Mouse (Mus musculus) liver, postnatal 0 days (tissue): ENCODE measurements around the gene Gdap1l1. TPM values are rescaled to one million over a fixed set of nuclear protein-coding genes. Genes with fewer than 3 reads are reported as not detected.

Experiments used
- ATAC-seq: fragments of 200-750 bp; cut with Nextera tagmentation; 2 replicates; pipeline ENCODE4 v1.8.0; 2017; ENCODE audit warnings: mild to moderate bottlenecking, moderate library complexity
- DNase-seq: peaks from one replicate; pipeline ENCODE4 v3.0.0-alpha.2; 2016
- H3K27ac ChIP-seq: fragments of 300-500 bp; sonication (generic); 2 replicates; pipeline ENCODE4 v1.5.1; 2014; ENCODE audit warnings: antibody characterized with exemption, moderate library complexity, mild to moderate bottlenecking, low read depth
- H3K27me3 ChIP-seq: fragments of 300-500 bp; sonication (generic); 2 replicates; pipeline ENCODE4 v1.6.1; 2014; ENCODE audit warnings: low read length, control low read depth, mixed read lengths; ENCODE audit not compliant: insufficient read depth
- H3K36me3 ChIP-seq: fragments of 300-500 bp; sonication (generic); replicated peaks from 2 replicates; pipeline ENCODE4 v1.6.1; 2014; ENCODE audit warnings: mild to moderate bottlenecking, control low read depth, low read length, moderate library complexity, mixed read lengths; ENCODE audit not compliant: insufficient read depth
- H3K4me1 ChIP-seq: fragments of 300-500 bp; sonication (generic); 2 replicates; pipeline ENCODE4 v1.6.1; 2014; ENCODE audit warnings: antibody characterized with exemption, mild to moderate bottlenecking, control low read depth; ENCODE audit not compliant: insufficient read depth
- H3K4me2 ChIP-seq: fragments of 300-500 bp; sonication (generic); 2 replicates; pipeline ENCODE4 v1.6.1; 2014; ENCODE audit warnings: low read depth, mild to moderate bottlenecking, low read length, moderate library complexity, mixed read lengths
- H3K4me3 ChIP-seq: fragments of 300-500 bp; sonication (generic); 2 replicates; pipeline ENCODE4 v1.5.1; 2014; ENCODE audit warnings: low read depth, low read length
- H3K9ac ChIP-seq: fragments of 300-500 bp; sonication (generic); replicated peaks from 2 replicates; pipeline ENCODE4 v1.6.1; 2014; ENCODE audit warnings: mild to moderate bottlenecking, moderate library complexity
- H3K9me3 ChIP-seq: fragments of 300-500 bp; sonication (generic); 2 replicates; pipeline ENCODE4 v1.6.1; 2016; ENCODE audit warnings: mild to moderate bottlenecking, control low read depth, low read length, mixed read lengths
- CTCF ChIP-seq: sonication (generic); IDR thresholded peaks from 2 replicates; pipeline ENCODE4 v1.5.1; 2016; ENCODE audit warnings: antibody characterized with exemption, low read depth
- EP300 ChIP-seq: IDR thresholded peaks from 2 replicates; pipeline ENCODE4 v1.6.1; 2016; ENCODE audit warnings: antibody characterized with exemption, low read depth, mild to moderate bottlenecking
- WGBS: fragments of 180-500 bp; shearing (Covaris S2); extraction: QIAGEN DNeasy Blood & Tissue Kit; methylation state at CpG from one replicate; pipeline ENCODE4 v1.1.7; 2014; ENCODE audit not compliant: insufficient replicate concordance; 5-methylcytosine and 5-hydroxymethylcytosine counted together
- polyA plus RNA-seq: library from polyadenylated mRNA; unstranded; fragments of >200 nt; fragmentation: Nextera tagmentation; extraction: Ambion mirVana; gene quantifications from 2 replicates; pipeline ENCODE4 v1.2.1, GENCODE M21; 2015

Gene Gdap1l1
- polyA plus RNA-seq, 1 experiment from 2014 or later, result not detected

- ATAC-seq (no peak), DNase-seq (no peak)
- no peak for TF ChIP-seq CTCF
- TF ChIP-seq EP300, result no peak
- no peak overlapping the region for H3K9ac ChIP-seq
- no peaks in the 10 kb centered on the region for H3K36me3 ChIP-seq
- H3K9me3 ChIP-seq, result no peaks in the 10 kb centered on the region
- H3K4me2 ChIP-seq, result no peak overlapping the region
- no peaks in the 10 kb centered on the region for H3K27me3 ChIP-seq
- H3K4me1 ChIP-seq, result no peaks in the 10 kb centered on the region
- no peak overlapping the region for H3K4me3 ChIP-seq
- 70% methylated on average over 12 of the region's 12 CpGs for WGBS
- H3K27ac ChIP-seq, result no peak overlapping the region
These were observed 9.1 kb downstream of the Gdap1l1 start for GRCm38 (mm10) chr2:163447375-163447774.

GRCm38 (mm10) chr2:163449276-163449675 lies 11.0 kb downstream of the Gdap1l1 start:
- TF ChIP-seq CTCF, result no peak
- ATAC-seq (no peak), DNase-seq (no peak)
- H3K27ac ChIP-seq, result no peak overlapping the region
- H3K27me3 ChIP-seq, result no peaks in the 10 kb centered on the region
- 37% methylated on average over 3 of the region's 3 CpGs for WGBS
- H3K4me3 ChIP-seq, result no peak overlapping the region
- no peak overlapping the region for H3K4me2 ChIP-seq
- H3K36me3 ChIP-seq, result no peaks in the 10 kb centered on the region
- H3K9me3 ChIP-seq, result no peaks in the 10 kb centered on the region
- no peak overlapping the region for H3K9ac ChIP-seq
- H3K4me1 ChIP-seq, result no peaks in the 10 kb centered on the region

- H3K9ac ChIP-seq, result no peak overlapping the region
- ATAC-seq (no peak), DNase-seq (no peak)
- no peaks in the 10 kb centered on the region for H3K4me1 ChIP-seq
- TF ChIP-seq CTCF (no peak), EP300 (no peak)
- H3K27me3 ChIP-seq, result no peaks in the 10 kb centered on the region
- WGBS, result 63% methylated on average over 6 of the region's 6 CpGs
- no peak overlapping the region for H3K27ac ChIP-seq
- no peak overlapping the region for H3K4me2 ChIP-seq
- H3K36me3 ChIP-seq, result no peaks in the 10 kb centered on the region
- H3K9me3 ChIP-seq, result no peaks in the 10 kb centered on the region
- H3K4me3 ChIP-seq, result no peak overlapping the region
These were observed 12.5 kb downstream of the Gdap1l1 start for GRCm38 (mm10) chr2:163450668-163451295.

- Histone ChIP-seq H3K27me3 (no peaks in the 10 kb centered on the region), H3K4me1 (no peaks in the 10 kb centered on the region), H3K4me3 (no peak overlapping the region), H3K4me2 (no peak overlapping the region), H3K36me3 (no peaks in the 10 kb centered on the region), H3K27ac (no peak overlapping the region), H3K9ac (no peak overlapping the region), H3K9me3 (no peaks in the 10 kb centered on the region)
- no peak for ATAC-seq
- WGBS, result 86% methylated on average over 6 of the region's 6 CpGs
- DNase-seq, result no peak
- TF ChIP-seq CTCF (peak; percentile 40), EP300 (no peak)
These were observed 14.5 kb downstream of the Gdap1l1 start for GRCm38 (mm10) chr2:163452738-163453137.

GRCm38 (mm10) chr2:163453378-163453777 lies 15.1 kb downstream of the Gdap1l1 start:
- no peak overlapping the region for H3K4me3 ChIP-seq
- DNase-seq (no peak), ATAC-seq (no peak)
- 78% methylated on average over 13 of the region's 13 CpGs for WGBS
- H3K4me2 ChIP-seq, result no peak overlapping the region
- no peak for TF ChIP-seq CTCF
- TF ChIP-seq EP300, result no peak
- H3K9ac ChIP-seq, result no peak overlapping the region
- H3K4me1 ChIP-seq, result no peaks in the 10 kb centered on the region
- no peaks in the 10 kb centered on the region for H3K9me3 ChIP-seq
- H3K36me3 ChIP-seq, result no peaks in the 10 kb centered on the region
- H3K27ac ChIP-seq, result no peak overlapping the region
- H3K27me3 ChIP-seq, result peaks cover 2% of the 10 kb centered on the region; the same call in 1 of the 2 replicates

- H3K9me3 ChIP-seq, result no peaks in the 10 kb centered on the region
- ATAC-seq (no peak; the same call in 1 of the 2 replicates), DNase-seq (no peak)
- H3K36me3 ChIP-seq, result no peaks in the 10 kb centered on the region
- no peaks in the 10 kb centered on the region for H3K4me1 ChIP-seq
- H3K9ac ChIP-seq, result no peak overlapping the region
- H3K27ac ChIP-seq, result no peak overlapping the region
- TF ChIP-seq EP300, result no peak
- TF ChIP-seq CTCF, result no peak
- 42% methylated on average over 27 of the region's 27 CpGs for WGBS
- H3K4me3 ChIP-seq, result no peak overlapping the region
- no peak overlapping the region for H3K4me2 ChIP-seq
- peaks cover 6% of the 10 kb centered on the region; the same call in 1 of the 2 replicates for H3K27me3 ChIP-seq
These were observed 20.4 kb downstream of the Gdap1l1 start for GRCm38 (mm10) chr2:163458539-163459265.
